Mouse (Mus musculus): Measurements from ENCODE around the gene Gm20795.
"Not testable (repeated sequence)": the region's sequence is repeated elsewhere in the genome, so short reads cannot be mapped to it uniquely, and the experiment has no call there.

The Gm20795 gene

GRCm38 (mm10) chrY:40804614-40805013, at the start of gene Gm20795:
Gm20795 (plus strand) TSS chrY:40804914.
- not testable (repeated sequence) for DNase-seq (ENCODE audit: inconsistent age in 2 of 2, low spot score in 1 of 2)

DNA sequence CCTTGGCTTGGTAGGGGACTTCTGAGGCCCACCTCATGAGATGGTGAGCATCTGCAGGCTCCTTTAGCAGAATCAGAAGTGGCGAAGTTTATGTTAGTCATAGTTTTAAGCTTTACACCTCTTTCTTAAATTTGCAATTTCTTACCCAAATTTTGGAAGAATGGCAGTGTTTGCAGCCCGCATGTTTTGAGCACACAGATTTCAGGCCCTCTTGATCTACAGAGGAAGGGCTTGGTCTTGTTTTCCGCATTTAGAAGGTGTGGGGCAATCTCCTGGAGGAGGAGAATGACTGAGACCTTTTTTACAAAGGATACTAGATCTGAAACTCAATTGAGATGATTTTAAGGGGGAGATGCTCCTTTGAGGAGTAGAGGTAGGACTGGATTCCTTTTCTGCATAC, 29.0 kb upstream of the Gm20795 start, which contains the start of gene Gm21797:
Gene Gm21797 (minus strand): TSS at position 101 of the 400 bp plus-strand sequence.
- DNase-seq (ENCODE audit: inconsistent age in 2 of 2, low spot score in 1 of 2): not testable (repeated sequence)
